Mouse (Mus musculus): ENCODE measurements around the gene Gca. TPM values are rescaled to one million over a fixed set of nuclear protein-coding genes. Genes with fewer than 3 reads are reported as not detected.

The Gca gene
- polyA plus RNA-seq, 1 experiment from 2014 or later = 9.0 TPM

Other genes starting within 250 kb of the Gca start
- 5.9 TPM in 1 of 2 replicates, not detected in the other for gene Gcg, start 180.6 kb upstream of the Gca start, polyA plus RNA-seq (2016; fragmentation: Nextera tagmentation; extraction: Ambion mirVana)
- gene Fap, start 90.2 kb upstream of the Gca start, polyA plus RNA-seq (2016; fragmentation: Nextera tagmentation; extraction: Ambion mirVana) = 0.65 and 1.3 TPM in 2 replicates
- gene Ifih1, start 18.0 kb upstream of the Gca start, polyA plus RNA-seq (2016; fragmentation: Nextera tagmentation; extraction: Ambion mirVana) = 0.93 and 1.0 TPM in 2 replicates